Mouse (Mus musculus): Measurements from ENCODE around the gene Arfgap3. TPM values are rescaled to one million over a fixed set of nuclear protein-coding genes. Genes with fewer than 3 reads are reported as not detected.
"Not testable (repeated sequence)": the region's sequence is repeated elsewhere in the genome, so short reads cannot be mapped to it uniquely, and the experiment has no call there.

The Arfgap3 gene
- polyA plus RNA-seq, 1 experiment from 2014 or later = 35.3 TPM

- H3K36me3 ChIP-seq (replicated peaks) = no peaks in the 10 kb centered on the region
- WGBS = 86% methylated on average over 2 of the region's 2 CpGs
- H3K4me2 ChIP-seq = no peak overlapping the region
- no peak for ATAC-seq (ENCODE audit: low FRiP score)
- no peak overlapping the region for H3K9ac ChIP-seq
- no peak overlapping the region for H3K4me3 ChIP-seq (replicated peaks)
- H3K4me1 ChIP-seq = no peaks in the 10 kb centered on the region
- H3K27ac ChIP-seq = no peak overlapping the region
- 0 out of 2 replicates have a peak, but pooled peaks cover 3% of the 10 kb centered on the region for H3K9me3 ChIP-seq
- H3K27me3 ChIP-seq = no peaks in the 10 kb centered on the region
Measured at GRCm38 (mm10) chr15:83290899-83291298, 59.1 kb downstream of the Arfgap3 start.

GRCm38 (mm10) chr15:83284828-83285227 is 65.2 kb downstream of the Arfgap3 start:
- WGBS = 82% methylated on average over 8 of the region's 8 CpGs
- no peaks in the 10 kb centered on the region for H3K27me3 ChIP-seq
- H3K4me3 ChIP-seq (replicated peaks) = no peak overlapping the region
- H3K9ac ChIP-seq = no peak overlapping the region
- H3K4me2 ChIP-seq = no peak overlapping the region
- no peak overlapping the region for H3K27ac ChIP-seq
- H3K36me3 ChIP-seq (replicated peaks) = no peaks in the 10 kb centered on the region
- 0 out of 2 replicates have a peak, but pooled peaks cover 3% of the 10 kb centered on the region for H3K9me3 ChIP-seq
- ATAC-seq (ENCODE audit: low FRiP score) = no peak
- no peaks in the 10 kb centered on the region for H3K4me1 ChIP-seq

- Histone ChIP-seq H3K4me1 (no peaks in the 10 kb centered on the region), H3K36me3 (replicated peaks) (no peaks in the 10 kb centered on the region), H3K9ac (no peak overlapping the region), H3K4me3 (replicated peaks) (no peak overlapping the region), H3K9me3 (0 out of 2 replicates have a peak, but pooled peaks cover 3% of the 10 kb centered on the region), H3K4me2 (no peak overlapping the region), H3K27ac (no peak overlapping the region), H3K27me3 (no peaks in the 10 kb centered on the region)
- no peak for ATAC-seq (ENCODE audit: low FRiP score)
- WGBS = 73% methylated on average over 5 of the region's 5 CpGs
Measured at GRCm38 (mm10) chr15:83282397-83282796, 67.7 kb downstream of the Arfgap3 start.

- no peaks in the 10 kb centered on the region for H3K9me3 ChIP-seq
- H3K4me2 ChIP-seq = no peak overlapping the region
- no peaks in the 10 kb centered on the region for H3K4me1 ChIP-seq
- H3K36me3 ChIP-seq (replicated peaks) = no peaks in the 10 kb centered on the region
- 83% methylated on average over 11 of the region's 11 CpGs for WGBS
- H3K27ac ChIP-seq = no peak overlapping the region
- H3K9ac ChIP-seq = no peak overlapping the region
- H3K4me3 ChIP-seq (replicated peaks) = no peak overlapping the region
- no peak for ATAC-seq (ENCODE audit: low FRiP score)
- peaks cover 2% of the 10 kb centered on the region; the same call in 1 of the 2 replicates for H3K27me3 ChIP-seq
Measured at GRCm38 (mm10) chr15:83281303-83281702, 68.7 kb downstream of the Arfgap3 start.

GRCm38 (mm10) chr15:83278579-83278978 is 71.5 kb downstream of the Arfgap3 start:
- no peak overlapping the region for H3K4me3 ChIP-seq (replicated peaks)
- no peak overlapping the region for H3K27ac ChIP-seq
- H3K9me3 ChIP-seq = no peaks in the 10 kb centered on the region
- WGBS = 82% methylated on average over 5 of the region's 5 CpGs
- no peak for ATAC-seq (ENCODE audit: low FRiP score)
- H3K4me1 ChIP-seq = no peaks in the 10 kb centered on the region
- peaks cover 3% of the 10 kb centered on the region; the same call in 1 of the 2 replicates for H3K27me3 ChIP-seq
- H3K36me3 ChIP-seq (replicated peaks) = no peaks in the 10 kb centered on the region
- H3K4me2 ChIP-seq = no peak overlapping the region
- H3K9ac ChIP-seq = no peak overlapping the region

- Histone ChIP-seq H3K9me3 (no peaks in the 10 kb centered on the region), H3K4me3 (replicated peaks) (no peak overlapping the region), H3K27me3 (peaks cover 3% of the 10 kb centered on the region; the same call in 1 of the 2 replicates), H3K36me3 (replicated peaks) (no peaks in the 10 kb centered on the region), H3K4me1 (no peaks in the 10 kb centered on the region), H3K27ac (no peak overlapping the region), H3K4me2 (no peak overlapping the region), H3K9ac (no peak overlapping the region)
- ATAC-seq (ENCODE audit: low FRiP score) = no peak
- WGBS = 91% methylated on average over 4 of the region's 4 CpGs
Measured at GRCm38 (mm10) chr15:83277451-83277850, 72.6 kb downstream of the Arfgap3 start.

- not testable (repeated sequence) for ATAC-seq (ENCODE audit: low FRiP score); H3K27ac ChIP-seq; H3K36me3 ChIP-seq (replicated peaks); H3K4me1 ChIP-seq; H3K4me2 ChIP-seq; H3K9me3 ChIP-seq; H3K27me3 ChIP-seq; H3K4me3 ChIP-seq (replicated peaks); H3K9ac ChIP-seq
Measured at GRCm38 (mm10) chr15:83274237-83274636, 75.8 kb downstream of the Arfgap3 start.

- Histone ChIP-seq H3K9ac (no peak overlapping the region), H3K27ac (no peak overlapping the region), H3K9me3 (no peaks in the 10 kb centered on the region), H3K4me1 (no peaks in the 10 kb centered on the region), H3K4me3 (replicated peaks) (no peak overlapping the region), H3K4me2 (no peak overlapping the region), H3K27me3 (peaks cover 3% of the 10 kb centered on the region; the same call in 1 of the 2 replicates), H3K36me3 (replicated peaks) (no peaks in the 10 kb centered on the region)
- WGBS = 92% methylated on average over 2 of the region's 2 CpGs
- no peak for ATAC-seq (ENCODE audit: low FRiP score)
Measured at GRCm38 (mm10) chr15:83273017-83273416, 77.0 kb downstream of the Arfgap3 start.

- not testable (repeated sequence) for H3K4me2 ChIP-seq; H3K4me3 ChIP-seq (replicated peaks); H3K9ac ChIP-seq; H3K9me3 ChIP-seq; H3K27me3 ChIP-seq; ATAC-seq (ENCODE audit: low FRiP score); H3K36me3 ChIP-seq (replicated peaks); H3K4me1 ChIP-seq; H3K27ac ChIP-seq
- WGBS = 33% methylated on average over 9 of the region's 9 CpGs
Measured at GRCm38 (mm10) chr15:83271221-83271620, 78.8 kb downstream of the Arfgap3 start.

GRCm38 (mm10) chr15:83269985-83270384 is 80.1 kb downstream of the Arfgap3 start:
- H3K4me3 ChIP-seq (replicated peaks); H3K9me3 ChIP-seq; H3K36me3 ChIP-seq (replicated peaks); H3K27ac ChIP-seq; H3K27me3 ChIP-seq; ATAC-seq (ENCODE audit: low FRiP score); H3K4me1 ChIP-seq; H3K4me2 ChIP-seq; H3K9ac ChIP-seq: not testable (repeated sequence)
- WGBS = 96% methylated on average over 6 of the region's 6 CpGs

- H3K4me2 ChIP-seq; H3K36me3 ChIP-seq (replicated peaks); H3K9ac ChIP-seq; H3K4me1 ChIP-seq; H3K4me3 ChIP-seq (replicated peaks); H3K9me3 ChIP-seq; ATAC-seq (ENCODE audit: low FRiP score); H3K27me3 ChIP-seq; H3K27ac ChIP-seq: not testable (repeated sequence)
- 73% methylated on average over 7 of the region's 7 CpGs for WGBS
Measured at GRCm38 (mm10) chr15:83268428-83268827, 81.6 kb downstream of the Arfgap3 start.

- WGBS = 26% methylated on average over 1 of the region's 1 CpGs
- no peaks in the 10 kb centered on the region for H3K27me3 ChIP-seq
- H3K4me1 ChIP-seq = no peaks in the 10 kb centered on the region
- no peak overlapping the region for H3K9ac ChIP-seq
- H3K27ac ChIP-seq = no peak overlapping the region
- H3K36me3 ChIP-seq (replicated peaks) = no peaks in the 10 kb centered on the region
- H3K9me3 ChIP-seq = no peaks in the 10 kb centered on the region
- no peak overlapping the region for H3K4me3 ChIP-seq (replicated peaks)
- no peak for ATAC-seq (ENCODE audit: low FRiP score)
- H3K4me2 ChIP-seq = no peak overlapping the region
Measured at GRCm38 (mm10) chr15:83265269-83265668, 84.8 kb downstream of the Arfgap3 start.

GRCm38 (mm10) chr15:83263405-83263804 is 86.6 kb downstream of the Arfgap3 start:
- Histone ChIP-seq H3K4me2 (no peak overlapping the region), H3K27ac (no peak overlapping the region), H3K4me1 (no peaks in the 10 kb centered on the region), H3K4me3 (replicated peaks) (no peak overlapping the region), H3K36me3 (replicated peaks) (no peaks in the 10 kb centered on the region), H3K9me3 (no peaks in the 10 kb centered on the region), H3K27me3 (no peaks in the 10 kb centered on the region), H3K9ac (no peak overlapping the region)
- no peak for ATAC-seq (ENCODE audit: low FRiP score)
- 80% methylated on average over 5 of the region's 5 CpGs for WGBS

All from forebrain, embryonic 12.5 days (tissue).